Mouse (Mus musculus) midbrain, embryonic 15.5 days (tissue): Measurements from ENCODE around the gene Ch25h. TPM values are rescaled to one million over a fixed set of nuclear protein-coding genes. Genes with fewer than 3 reads are reported as not detected.

Experiments used
- ATAC-seq: fragments of 200-750 bp; cut with Nextera tagmentation; replicated peaks from 2 replicates; pipeline ENCODE4 v1.8.0; 2017; ENCODE audit warnings: moderate TSS enrichment
- H3K27ac ChIP-seq: fragments of 300-500 bp; sonication (generic); 2 replicates; pipeline ENCODE4 v1.5.1; 2015; ENCODE audit warnings: mild to moderate bottlenecking, inconsistent platforms
- H3K27me3 ChIP-seq: fragments of 300-500 bp; sonication (generic); replicated peaks from 2 replicates; pipeline ENCODE4 v1.6.1; 2015; ENCODE audit warnings: inconsistent platforms
- H3K36me3 ChIP-seq: fragments of 300-500 bp; sonication (generic); replicated peaks from 2 replicates; pipeline ENCODE4 v1.6.1; 2015; ENCODE audit warnings: inconsistent platforms
- H3K4me1 ChIP-seq: fragments of 300-500 bp; sonication (generic); 2 replicates; pipeline ENCODE4 v1.6.1; 2015; ENCODE audit warnings: inconsistent platforms
- H3K4me2 ChIP-seq: fragments of 300-500 bp; sonication (generic); 2 replicates; pipeline ENCODE4 v1.6.1; 2015; ENCODE audit warnings: inconsistent platforms, mild to moderate bottlenecking, moderate library complexity
- H3K4me3 ChIP-seq: fragments of 300-500 bp; sonication (generic); 2 replicates; pipeline ENCODE4 v1.5.1; 2015; ENCODE audit warnings: mild to moderate bottlenecking, inconsistent platforms
- H3K9ac ChIP-seq: fragments of 300-500 bp; sonication (generic); 2 replicates; pipeline ENCODE4 v1.6.1; 2015; ENCODE audit warnings: mild to moderate bottlenecking, inconsistent platforms
- H3K9me3 ChIP-seq: fragments of 300-500 bp; sonication (generic); 2 replicates; pipeline ENCODE4 v1.6.1; 2016; ENCODE audit warnings: inconsistent platforms
- WGBS: fragments of 180-500 bp; shearing (Covaris S2); methylation state at CpG from one replicate; pipeline ENCODE4 v1.1.7; 2015; ENCODE audit warnings: mixed read lengths; 5-methylcytosine and 5-hydroxymethylcytosine counted together
- polyA plus RNA-seq: library from polyadenylated mRNA; unstranded; fragments of >200 nt; fragmentation: Nextera tagmentation; extraction: Ambion mirVana; gene quantifications from 2 replicates; pipeline ENCODE4 v1.2.1, GENCODE M21; 2015

The Ch25h gene
- polyA plus RNA-seq, 1 experiment from 2014 or later, result 0.75 TPM

GRCm38 (mm10) chr19:34511528-34511927, 36.6 kb upstream of the Ch25h start:
- no peak overlapping the region for H3K4me2 ChIP-seq
- H3K4me1 ChIP-seq, result no peaks in the 10 kb centered on the region
- H3K9ac ChIP-seq, result no peak overlapping the region
- WGBS, result 82% methylated on average over 8 of the region's 8 CpGs
- H3K4me3 ChIP-seq, result no peak overlapping the region
- no peaks in the 10 kb centered on the region for H3K9me3 ChIP-seq
- H3K27me3 ChIP-seq, result no peaks in the 10 kb centered on the region
- no peak overlapping the region for H3K27ac ChIP-seq
- no peak for ATAC-seq
- H3K36me3 ChIP-seq, result no peaks in the 10 kb centered on the region

- 92% methylated on average over 5 of the region's 5 CpGs for WGBS
- Histone ChIP-seq H3K36me3 (0 out of 2 replicates have a peak, but pooled peaks cover 2% of the 10 kb centered on the region), H3K4me1 (no peaks in the 10 kb centered on the region), H3K27me3 (no peaks in the 10 kb centered on the region), H3K4me2 (no peak overlapping the region), H3K4me3 (no peak overlapping the region), H3K9me3 (no peaks in the 10 kb centered on the region), H3K27ac (no peak overlapping the region), H3K9ac (no peak overlapping the region)
- ATAC-seq, result no peak
Measured at GRCm38 (mm10) chr19:34510717-34511116, 35.8 kb upstream of the Ch25h start.

- H3K9ac ChIP-seq, result no peak overlapping the region
- no peak overlapping the region for H3K27ac ChIP-seq
- H3K27me3 ChIP-seq, result no peaks in the 10 kb centered on the region
- no peaks in the 10 kb centered on the region for H3K4me1 ChIP-seq
- ATAC-seq, result no peak
- peaks cover 3% of the 10 kb centered on the region; the same call in 1 of the 2 replicates for H3K36me3 ChIP-seq
- WGBS, result 92% methylated on average over 12 of the region's 12 CpGs
- H3K4me2 ChIP-seq, result no peak overlapping the region
- no peaks in the 10 kb centered on the region for H3K9me3 ChIP-seq
- no peak overlapping the region for H3K4me3 ChIP-seq
Measured at GRCm38 (mm10) chr19:34505161-34505721, 30.3 kb upstream of the Ch25h start.

DNA sequence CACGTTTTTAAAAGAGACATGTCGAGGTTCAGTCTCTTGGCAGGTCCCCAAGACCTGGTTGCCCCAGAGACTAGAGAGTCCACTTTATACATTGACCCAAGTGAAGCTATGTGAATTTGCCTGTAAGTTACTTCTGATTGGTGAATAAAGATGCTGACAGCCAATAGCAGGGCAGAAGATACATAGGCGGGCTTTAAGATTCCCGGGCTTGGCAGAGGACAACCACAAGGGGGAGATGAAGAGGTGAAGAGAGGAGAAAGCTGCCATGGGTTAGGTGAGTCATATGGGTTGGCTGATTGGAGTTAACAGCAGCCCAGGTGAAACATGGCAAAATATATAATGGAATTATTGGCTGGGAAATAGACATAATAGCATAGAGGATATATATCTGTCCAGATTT, 25.8 kb upstream of the Ch25h start:
- H3K36me3 ChIP-seq, result peaks cover 2% of the 10 kb centered on the region; the same call in 1 of the 2 replicates
- H3K9me3 ChIP-seq, result no peaks in the 10 kb centered on the region
- no peak overlapping the region for H3K4me3 ChIP-seq
- 0 out of 2 replicates have a peak, but pooled peaks have one; percentile 39 for ATAC-seq
- no peaks in the 10 kb centered on the region for H3K27me3 ChIP-seq
- WGBS, result 49% methylated on average over 4 of the region's 4 CpGs
- H3K4me2 ChIP-seq, result no peak overlapping the region
- H3K27ac ChIP-seq, result no peak overlapping the region
- no peaks in the 10 kb centered on the region for H3K4me1 ChIP-seq
- no peak overlapping the region for H3K9ac ChIP-seq

DNA sequence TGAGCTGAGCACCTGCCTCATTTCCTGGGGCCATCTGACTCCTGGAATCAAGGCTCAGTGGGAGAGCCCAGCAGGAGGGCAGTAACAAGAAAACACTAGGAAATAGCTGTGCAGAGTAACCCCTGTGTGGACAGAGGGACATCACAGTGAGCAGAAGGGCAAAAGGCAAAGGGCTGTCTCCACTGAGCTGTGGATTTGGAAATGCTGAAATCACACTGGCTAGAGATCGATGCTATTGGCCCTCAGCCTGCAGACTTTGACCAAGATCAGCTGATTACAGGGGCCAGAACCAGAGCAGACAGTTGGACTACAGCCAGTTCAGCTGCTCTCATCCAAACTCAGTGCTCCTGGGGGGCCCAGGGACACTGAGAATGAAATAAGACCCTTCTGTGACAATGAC, 21.4 kb upstream of the Ch25h start:
- WGBS, result 96% methylated on average over 1 of the region's 1 CpGs
- Histone ChIP-seq H3K27me3 (no peaks in the 10 kb centered on the region), H3K4me3 (no peak overlapping the region), H3K4me2 (no peak overlapping the region), H3K9ac (no peak overlapping the region), H3K9me3 (no peaks in the 10 kb centered on the region), H3K36me3 (peaks cover 4% of the 10 kb centered on the region; the same call in 1 of the 2 replicates), H3K4me1 (no peaks in the 10 kb centered on the region), H3K27ac (no peak overlapping the region)
- no peak for ATAC-seq

- ATAC-seq, result no peak
- H3K9ac ChIP-seq, result no peak overlapping the region
- no peak overlapping the region for H3K27ac ChIP-seq
- H3K9me3 ChIP-seq, result no peaks in the 10 kb centered on the region
- WGBS, result 89% methylated on average over 4 of the region's 4 CpGs
- H3K4me2 ChIP-seq, result no peak overlapping the region
- H3K4me1 ChIP-seq, result no peaks in the 10 kb centered on the region
- 0 out of 2 replicates have a peak, but pooled peaks cover 4% of the 10 kb centered on the region for H3K36me3 ChIP-seq
- H3K4me3 ChIP-seq, result no peak overlapping the region
- H3K27me3 ChIP-seq, result no peaks in the 10 kb centered on the region
Measured at GRCm38 (mm10) chr19:34493859-34494258, 18.9 kb upstream of the Ch25h start.

DNA sequence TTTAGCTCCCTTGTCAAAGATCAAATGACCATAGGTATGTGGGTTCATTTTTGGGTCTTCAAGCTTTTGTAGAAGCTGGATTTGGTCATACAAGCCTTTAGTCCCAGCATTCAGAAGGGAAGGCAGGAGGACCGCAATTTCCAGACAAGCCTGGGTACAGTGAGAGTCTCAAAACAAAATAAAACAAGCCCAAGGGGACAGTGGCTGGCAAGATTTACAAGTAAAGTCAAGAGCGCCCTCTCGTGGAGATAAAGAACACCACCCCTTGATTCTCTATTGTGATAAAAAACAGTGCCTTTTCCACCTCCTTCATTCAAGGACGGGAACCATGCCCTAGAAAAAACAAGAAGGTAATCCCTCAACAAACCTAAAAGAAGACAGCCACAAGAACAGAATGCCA, 8.6 kb upstream of the Ch25h start:
- Histone ChIP-seq H3K27ac (no peak overlapping the region), H3K36me3 (no peaks in the 10 kb centered on the region), H3K4me2 (no peak overlapping the region), H3K27me3 (no peaks in the 10 kb centered on the region), H3K9me3 (no peaks in the 10 kb centered on the region), H3K4me1 (no peaks in the 10 kb centered on the region), H3K4me3 (no peak overlapping the region), H3K9ac (no peak overlapping the region)
- ATAC-seq, result no peak
- 12% methylated on average over 4 of the region's 4 CpGs for WGBS

GRCm38 (mm10) chr19:34474228-34474990, 555 bp downstream of the Ch25h start:
- H3K4me1 ChIP-seq, result peaks cover 16% of the 10 kb centered on the region
- H3K9ac ChIP-seq, result peak overlapping the region; percentile 47
- 5% methylated on average over 49 of the region's 49 CpGs for WGBS
- ATAC-seq, result peak; percentile 89
- H3K27ac ChIP-seq, result no peak overlapping the region
- H3K4me2 ChIP-seq, result peak overlapping the region; percentile 99
- no peaks in the 10 kb centered on the region for H3K9me3 ChIP-seq
- no peaks in the 10 kb centered on the region for H3K36me3 ChIP-seq
- H3K4me3 ChIP-seq, result peak overlapping the region; percentile 59
- peaks cover 29% of the 10 kb centered on the region for H3K27me3 ChIP-seq

GRCm38 (mm10) chr19:34471703-34472102, 3.3 kb downstream of the Ch25h start:
- peaks cover 16% of the 10 kb centered on the region for H3K4me1 ChIP-seq
- ATAC-seq, result no peak
- no peak overlapping the region for H3K27ac ChIP-seq
- WGBS, result 82% methylated on average over 2 of the region's 2 CpGs
- H3K36me3 ChIP-seq, result no peaks in the 10 kb centered on the region
- no peak overlapping the region for H3K4me2 ChIP-seq
- peaks cover 29% of the 10 kb centered on the region for H3K27me3 ChIP-seq
- no peaks in the 10 kb centered on the region for H3K9me3 ChIP-seq
- no peak overlapping the region for H3K9ac ChIP-seq
- H3K4me3 ChIP-seq, result no peak overlapping the region

- 56% methylated on average over 3 of the region's 3 CpGs for WGBS
Measured at GRCm38 (mm10) chr19:34468794-34469193, 6.2 kb downstream of the Ch25h start.

DNA sequence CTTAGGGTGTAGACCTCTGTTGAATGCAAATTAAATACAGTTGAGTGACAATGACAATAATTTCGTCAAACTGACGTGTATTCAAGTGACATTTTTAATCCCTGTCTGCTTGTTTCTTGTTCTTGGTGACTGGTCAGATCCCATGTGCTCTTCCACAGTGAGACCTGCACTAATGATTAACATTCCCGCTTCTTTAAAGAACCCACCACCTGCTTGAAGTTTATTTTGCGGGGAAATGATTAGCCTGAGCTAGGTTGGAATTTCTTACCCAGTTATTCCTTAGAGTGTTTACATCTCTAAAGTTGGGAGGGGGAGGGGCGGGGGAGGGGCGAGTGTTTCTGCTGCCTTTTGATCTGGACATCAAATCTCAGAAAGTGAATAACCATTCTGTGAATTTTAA, 6.7 kb downstream of the Ch25h start:
- Histone ChIP-seq H3K36me3 (no peaks in the 10 kb centered on the region), H3K27me3 (peaks cover 11% of the 10 kb centered on the region), H3K9me3 (no peaks in the 10 kb centered on the region), H3K4me2 (no peak overlapping the region), H3K27ac (no peak overlapping the region), H3K9ac (no peak overlapping the region), H3K4me1 (no peaks in the 10 kb centered on the region), H3K4me3 (no peak overlapping the region)
- WGBS, result 49% methylated on average over 6 of the region's 6 CpGs
- no peak for ATAC-seq

More at GRCm38 (mm10) chr19:34468794-34469193, 6.2 kb downstream of the Ch25h start:
- Histone ChIP-seq H3K36me3 (no peaks in the 10 kb centered on the region), H3K9ac (no peak overlapping the region), H3K4me1 (no peaks in the 10 kb centered on the region), H3K27ac (no peak overlapping the region), H3K27me3 (peaks cover 14% of the 10 kb centered on the region), H3K9me3 (no peaks in the 10 kb centered on the region), H3K4me2 (no peak overlapping the region), H3K4me3 (no peak overlapping the region)
- no peak for ATAC-seq

DNA sequence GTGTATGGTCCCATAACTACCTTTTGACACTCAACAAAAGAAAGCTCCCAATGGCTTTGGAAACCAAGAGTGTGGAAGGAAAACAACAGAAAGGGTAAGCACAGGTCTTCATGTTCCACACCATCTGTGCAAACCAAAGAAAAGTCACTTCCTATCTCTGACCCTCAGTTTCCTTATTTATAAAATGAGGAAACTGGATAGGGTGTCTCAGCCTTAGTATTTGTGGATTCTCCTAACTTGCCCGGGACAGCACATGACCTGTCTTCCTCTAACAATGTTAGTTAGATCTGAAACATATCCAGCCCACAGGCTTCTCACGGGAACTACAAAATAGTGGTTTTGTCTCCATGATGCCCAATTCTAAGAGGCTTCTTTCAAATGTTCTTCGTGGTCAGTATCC, 10.5 kb downstream of the Ch25h start:
- no peak overlapping the region for H3K4me2 ChIP-seq

More for the DNA sequence above, 10.5 kb downstream of the Ch25h start:
- no peak for ATAC-seq
- H3K9me3 ChIP-seq, result no peaks in the 10 kb centered on the region
- no peak overlapping the region for H3K4me3 ChIP-seq
- H3K36me3 ChIP-seq, result no peaks in the 10 kb centered on the region
- no peaks in the 10 kb centered on the region for H3K27me3 ChIP-seq
- 80% methylated on average over 3 of the region's 3 CpGs for WGBS
- no peaks in the 10 kb centered on the region for H3K4me1 ChIP-seq
- no peak overlapping the region for H3K9ac ChIP-seq
- no peak overlapping the region for H3K27ac ChIP-seq
